Mouse (Mus musculus): ENCODE measurements at regions not wholly inside any gene's neighbourhood (a gene's known extent, or its start where the extent isn't known, plus 50 kb on each side); places are given as distances from the start of the nearest gene placed in this dataset. TPM values are rescaled to one million over a fixed set of nuclear protein-coding genes. Genes with fewer than 3 reads are reported as not detected.
"Not testable (repeated sequence)": the region's sequence is repeated elsewhere in the genome, so short reads cannot be mapped to it uniquely, and the experiment has no call there.

- ATAC-seq (ENCODE audit: low FRiP score), result no peak
- Histone ChIP-seq H3K9me3 (replicated peaks) (no peaks in the 10 kb centered on the region), H3K4me2 (no peak overlapping the region), H3K27me3 (replicated peaks) (no peaks in the 10 kb centered on the region), H3K4me3 (replicated peaks) (no peak overlapping the region), H3K4me1 (no peaks in the 10 kb centered on the region), H3K27ac (replicated peaks) (no peak overlapping the region), H3K36me3 (no peaks in the 10 kb centered on the region), H3K9ac (replicated peaks) (no peak overlapping the region)
These were observed 59.9 kb upstream of the Spon1 start for GRCm38 (mm10) chr7:113705929-113706328.

- no peak overlapping the region for H3K9ac ChIP-seq (replicated peaks)
- no peaks in the 10 kb centered on the region for H3K9me3 ChIP-seq (replicated peaks)
- 71% methylated on average over 2 of the region's 2 CpGs for WGBS
- H3K4me1 ChIP-seq, result no peaks in the 10 kb centered on the region
- H3K4me3 ChIP-seq (replicated peaks), result no peak overlapping the region
- ATAC-seq (ENCODE audit: low FRiP score), result no peak
- H3K27me3 ChIP-seq (replicated peaks), result no peaks in the 10 kb centered on the region
- no peaks in the 10 kb centered on the region for H3K36me3 ChIP-seq
- H3K4me2 ChIP-seq, result no peak overlapping the region
- H3K27ac ChIP-seq (replicated peaks), result no peak overlapping the region
These were observed 58.2 kb upstream of the Spon1 start for GRCm38 (mm10) chr7:113707596-113707995.

- H3K9me3 ChIP-seq (replicated peaks), result no peaks in the 10 kb centered on the region
- no peaks in the 10 kb centered on the region for H3K27me3 ChIP-seq (replicated peaks)
- WGBS, result 47% methylated on average over 2 of the region's 2 CpGs
- no peak overlapping the region for H3K27ac ChIP-seq (replicated peaks)
- H3K9ac ChIP-seq (replicated peaks), result no peak overlapping the region
- no peaks in the 10 kb centered on the region for H3K36me3 ChIP-seq
- no peak overlapping the region for H3K4me2 ChIP-seq
- no peak overlapping the region for H3K4me3 ChIP-seq (replicated peaks)
- ATAC-seq (ENCODE audit: low FRiP score), result no peak
- H3K4me1 ChIP-seq, result no peaks in the 10 kb centered on the region
These were observed 55.1 kb upstream of the Spon1 start for GRCm38 (mm10) chr7:113710541-113711270.

- H3K9ac ChIP-seq (replicated peaks); H3K4me1 ChIP-seq; H3K27me3 ChIP-seq (replicated peaks); H3K4me3 ChIP-seq (replicated peaks); H3K9me3 ChIP-seq (replicated peaks); H3K4me2 ChIP-seq; H3K27ac ChIP-seq (replicated peaks); H3K36me3 ChIP-seq; ATAC-seq (ENCODE audit: low FRiP score): not testable (repeated sequence)
- 58% methylated on average over 3 of the region's 3 CpGs for WGBS
These were observed 54.4 kb upstream of the Spon1 start for GRCm38 (mm10) chr7:113711356-113711755.

Small RNAs in the stretch of these regions (microRNA-seq; reads per million reads assigned to microRNA genes)
- gene Gm23700, result not detected

Data from neural tube, embryonic 15.5 days (tissue).